Comparison of ENCODE assay signal across 13 mouse cellular contexts in the genomic region with DNA sequence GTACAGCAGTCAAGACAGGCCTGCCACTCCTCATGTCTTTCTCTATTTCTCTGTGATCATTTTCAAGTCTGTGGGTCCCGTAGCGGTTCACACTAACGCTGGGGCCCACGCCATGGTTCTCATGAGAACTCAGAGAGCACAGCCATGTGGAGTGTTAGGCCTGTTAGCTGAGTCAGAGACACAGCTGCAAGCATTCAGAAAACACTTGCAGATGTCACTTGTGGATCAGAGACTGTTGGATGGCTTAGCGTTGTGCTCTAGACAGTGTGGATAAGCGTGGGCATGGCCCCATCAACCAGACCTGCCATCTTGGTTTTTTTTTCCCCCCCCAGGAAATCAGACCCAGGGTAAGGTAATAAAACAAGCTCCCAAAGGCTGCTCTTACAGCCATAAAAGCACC.
DNase-seq lines count a peak whose midpoint lies in the region; ATAC-seq and TF ChIP-seq lines count a peak whose summit lies in the region.
"Had no signal": no experiment of that assay in that cellular context is flagged by ENCODE, and none has a peak within 500 bp of the region (broad histone marks: within the 10 kb centered on the region; RNA-seq: fewer than 3 reads in every experiment).

No protein-coding gene starts in this region.

- DNase-seq in gastrocnemius, adult 2 months = peak; percentile 48
- no peak for DNase-seq in gastrocnemius, adult 8-10 months (ENCODE audit: low spot score in 2 of 2)
- peak; percentile 9 for DNase-seq in right cerebral cortex, postnatal 14 days
- no peak for DNase-seq in right cerebral cortex, adult 2 months (ENCODE audit: low spot score in 2 of 2)
- peak; percentile 29 to 38 for DNase-seq in heart, postnatal 36 days
- peak; percentile 75 for DNase-seq in lung, postnatal 36 days
- DNase-seq in layer of hippocampus, adult 11-12 months (ENCODE audit: low spot score) = no peak
- DNase-seq: retina, postnatal 1 day; thymus, postnatal 4 days had no signal

- H3K4me3 ChIP-seq in gastrocnemius, adult 2 months = no peak overlapping the region
- H3K4me3 ChIP-seq in forebrain, embryonic 15.5 days = no peak overlapping the region
- H3K4me3 ChIP-seq: midbrain, embryonic 10.5 days had no signal

- 91% methylated on average over 6 of the region's 6 CpGs for WGBS in forebrain, embryonic 15.5 days

- no peaks in the 10 kb centered on the region for H3K36me3 ChIP-seq in forebrain, embryonic 15.5 days
- H3K36me3 ChIP-seq: G1E; midbrain, embryonic 10.5 days had no signal

- peak overlapping the region; percentile 56 for H3K27ac ChIP-seq in gastrocnemius, adult 2 months
- H3K27ac ChIP-seq in forebrain, embryonic 15.5 days (replicated peaks) = no peak overlapping the region
- H3K27ac ChIP-seq: hindbrain, postnatal 0 days; midbrain, embryonic 10.5 days had no signal

- H3K4me2 ChIP-seq in forebrain, embryonic 15.5 days (replicated peaks) = no peak overlapping the region

- TF ChIP-seq CTCF in gastrocnemius, adult 2 months (IDR thresholded peaks at IDR 0.05) = no peak

- no peak overlapping the region for H3K9ac ChIP-seq in forebrain, embryonic 15.5 days (replicated peaks)

- intact Hi-C loops in gastrocnemius, adult 2 months (cut with DNase I) = loop anchor here (5.0 kb wide), 1 partner anchor 389 kb away; no protein-coding TSS in a partner anchor
- intact Hi-C loops in heart, postnatal 36 days (cut with DNase I) = loop anchor here (2.0 to 10.0 kb wide), 3 partner anchors 135 to 547 kb away; no protein-coding TSS in a partner anchor

- ATAC-seq in forebrain, embryonic 15.5 days (replicated peaks) = no peak
- ATAC-seq: hindbrain, postnatal 0 days had no signal

- H3K9me3 ChIP-seq in forebrain, embryonic 15.5 days = no peaks in the 10 kb centered on the region
- H3K9me3 ChIP-seq: midbrain, embryonic 10.5 days had no signal

- no peaks in the 10 kb centered on the region for H3K27me3 ChIP-seq in forebrain, embryonic 15.5 days

- H3K4me1 ChIP-seq in forebrain, embryonic 15.5 days = no peaks in the 10 kb centered on the region
- H3K4me1 ChIP-seq: midbrain, embryonic 10.5 days had no signal

Comparison
In these comparisons a context has a peak if more than half of its experiments do, and no peak if none do; other contexts are left out.
1. DNase-seq: peak in gastrocnemius, adult 2 months (single experiment), right cerebral cortex, postnatal 14 days (single experiment), heart, postnatal 36 days (2 of 2) and lung, postnatal 36 days (single experiment); none in gastrocnemius, adult 8-10 months (0 of 2), right cerebral cortex, adult 2 months (0 of 2) and layer of hippocampus, adult 11-12 months (single experiment).